Mouse (Mus musculus): ENCODE results near the gene Zbed3.
A peak's percentile ranks its signal among the peaks of the same experiment; 100 is the strongest.

Gene Zbed3

DNA sequence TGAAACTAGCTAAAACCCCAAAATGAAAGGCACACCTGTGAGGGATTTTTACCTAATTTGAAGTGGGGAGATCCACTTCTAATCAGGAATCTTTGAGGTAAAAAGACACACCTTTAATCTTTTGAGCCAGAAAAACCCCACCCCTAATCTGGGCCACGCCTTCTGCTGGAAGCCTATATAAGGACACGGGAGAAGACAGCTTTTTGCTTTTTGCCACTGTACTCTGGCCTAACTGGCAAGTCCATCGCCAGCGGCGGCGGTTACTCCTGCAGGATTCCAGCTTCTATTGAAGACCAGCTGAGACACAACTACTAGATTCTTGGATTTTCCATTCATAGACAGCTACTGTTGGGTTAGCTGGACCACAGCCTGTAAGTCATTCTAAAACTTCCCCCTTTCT, at the start of gene Zbed3:
TSS of gene Zbed3 (plus strand) at position 213 of the 400 bp plus-strand sequence.
- no peak for DNase-seq

- DNase-seq, result no peak
Observed at GRCm38 (mm10) chr13:95278426-95279025, 44.9 kb upstream of the Zbed3 start.

- DNase-seq, result no peak
Observed at GRCm38 (mm10) chr13:95281740-95282673, 41.4 kb upstream of the Zbed3 start.

DNA sequence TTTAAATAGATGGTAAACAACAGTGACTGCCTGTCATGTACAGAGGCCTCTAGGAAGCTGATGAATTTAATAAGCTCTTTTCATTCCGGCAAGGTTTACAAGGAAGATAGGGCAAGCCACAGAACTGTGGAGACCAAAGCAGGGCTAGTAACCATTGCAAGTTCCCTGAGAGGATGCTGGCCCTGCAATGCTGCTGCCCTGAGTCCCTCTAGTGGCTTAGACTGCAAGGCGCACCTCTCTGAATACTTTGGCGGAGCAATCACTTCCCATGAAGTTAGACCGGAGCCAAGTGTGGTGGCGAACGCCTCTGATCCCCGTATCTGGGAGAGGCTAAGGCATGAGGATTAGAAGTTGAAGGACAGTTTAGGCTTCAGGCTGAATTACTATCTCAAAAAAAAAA, 36.4 kb upstream of the Zbed3 start:
- peak; percentile 37 to 55 for DNase-seq

DNA sequence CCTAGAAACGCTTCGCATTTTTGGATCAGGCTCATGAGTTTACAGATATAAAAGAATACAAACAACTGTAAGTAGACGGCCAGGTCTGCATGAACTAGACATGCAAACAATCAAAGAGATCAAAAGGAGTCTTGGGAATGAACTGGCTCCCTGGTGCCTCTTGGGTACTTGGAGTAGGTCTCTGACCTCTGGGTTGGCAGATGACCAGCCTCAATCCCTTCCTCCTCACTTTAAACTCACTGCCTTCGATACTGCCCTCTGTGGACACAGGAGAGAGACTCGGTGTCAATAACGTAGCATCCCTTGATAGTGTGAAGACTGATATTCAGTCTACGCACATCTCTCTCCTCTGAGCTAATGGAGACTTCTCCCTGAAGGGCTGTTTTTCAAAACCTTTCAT, 35.4 kb upstream of the Zbed3 start:
- DNase-seq, result no peak

DNA sequence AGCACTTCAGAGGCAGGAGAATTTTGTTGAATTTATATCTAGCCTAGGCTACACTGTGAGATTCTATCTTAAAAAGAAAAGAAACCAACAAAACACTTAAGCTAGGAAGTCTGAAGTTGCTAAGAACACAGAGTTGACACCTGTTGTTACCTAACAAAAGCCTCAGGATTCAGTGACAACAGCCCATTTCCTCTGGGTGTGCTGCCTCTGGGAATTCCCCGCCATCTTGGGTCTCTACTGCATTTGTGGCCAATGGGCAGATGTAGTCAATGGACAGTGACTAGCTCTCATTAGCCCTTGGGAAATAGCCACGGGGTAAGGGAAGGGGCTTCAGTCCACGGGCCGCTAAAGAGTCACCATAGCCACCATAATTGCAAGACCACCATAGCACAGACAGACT, 31.4 kb upstream of the Zbed3 start:
- DNase-seq, result no peak

DNA sequence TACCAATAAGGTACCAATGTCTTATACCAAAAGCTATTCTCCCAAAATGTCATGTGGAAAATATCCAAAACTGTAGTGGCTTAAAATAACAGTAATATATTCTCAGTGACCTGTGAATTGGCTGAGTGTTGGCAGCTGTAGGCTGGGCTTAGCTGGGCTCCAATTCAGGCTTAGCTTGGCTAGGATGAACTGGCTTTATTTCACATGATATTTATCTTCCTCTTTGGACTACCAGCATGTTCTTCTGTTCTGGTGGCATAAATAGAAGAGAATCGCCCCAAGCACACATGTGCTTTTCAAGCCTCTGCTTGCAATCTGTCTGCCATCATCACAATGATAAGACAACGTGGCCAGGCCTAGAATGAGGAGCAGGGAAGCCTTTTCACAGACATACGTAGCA, 23.5 kb upstream of the Zbed3 start:
- no peak for DNase-seq

GRCm38 (mm10) chr13:95306596-95306995, 16.8 kb upstream of the Zbed3 start:
- DNase-seq, result no peak

DNA sequence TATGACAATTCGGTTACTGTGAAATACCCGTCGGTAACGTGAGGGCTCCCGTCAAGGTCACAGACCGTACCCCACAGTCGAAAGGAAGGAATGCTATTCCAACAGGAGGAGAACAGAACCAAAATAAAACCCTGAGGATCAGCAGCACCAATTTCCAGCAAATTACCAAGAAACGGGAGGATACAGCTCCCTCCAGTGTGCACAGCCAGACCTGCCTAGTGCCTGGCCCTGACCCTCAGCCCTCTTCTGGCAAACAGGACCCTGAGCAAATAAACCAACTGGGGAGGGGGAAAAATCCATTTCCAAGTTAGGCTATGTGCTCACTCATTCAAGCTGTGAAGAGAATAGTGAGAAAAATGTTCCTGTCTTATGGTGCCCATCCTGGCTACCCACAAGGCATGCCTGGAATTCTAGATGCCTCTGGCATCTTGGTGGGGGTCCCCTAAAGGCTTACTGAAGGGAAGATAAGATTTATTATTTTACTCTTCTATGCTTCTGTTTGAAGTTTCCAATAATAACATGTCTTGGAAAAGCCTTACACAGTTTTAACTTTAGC, 16.2 kb upstream of the Zbed3 start:
- DNase-seq, result no peak

DNA sequence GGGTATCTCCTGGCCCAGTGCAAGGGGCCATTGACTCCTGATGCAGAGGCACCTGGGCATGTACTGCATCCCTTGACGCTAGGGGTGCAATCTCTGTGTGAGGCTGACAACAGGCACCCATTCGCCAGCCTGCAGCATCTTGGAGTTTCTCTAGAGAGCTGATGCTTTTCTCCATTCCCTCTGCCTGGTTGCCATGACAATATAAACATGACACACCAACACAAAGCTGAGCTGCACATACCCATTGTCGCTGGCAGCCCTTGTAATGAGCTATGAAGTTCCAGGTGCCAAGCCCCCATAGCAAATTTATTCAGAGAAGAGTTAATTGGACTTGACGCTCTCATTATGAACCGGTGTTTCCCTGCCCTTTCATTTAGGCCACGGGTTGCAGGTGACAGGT, 11.4 kb upstream of the Zbed3 start:
- DNase-seq, result no peak

GRCm38 (mm10) chr13:95319153-95319552, 4.3 kb upstream of the Zbed3 start:
- DNase-seq, result no peak

DNA sequence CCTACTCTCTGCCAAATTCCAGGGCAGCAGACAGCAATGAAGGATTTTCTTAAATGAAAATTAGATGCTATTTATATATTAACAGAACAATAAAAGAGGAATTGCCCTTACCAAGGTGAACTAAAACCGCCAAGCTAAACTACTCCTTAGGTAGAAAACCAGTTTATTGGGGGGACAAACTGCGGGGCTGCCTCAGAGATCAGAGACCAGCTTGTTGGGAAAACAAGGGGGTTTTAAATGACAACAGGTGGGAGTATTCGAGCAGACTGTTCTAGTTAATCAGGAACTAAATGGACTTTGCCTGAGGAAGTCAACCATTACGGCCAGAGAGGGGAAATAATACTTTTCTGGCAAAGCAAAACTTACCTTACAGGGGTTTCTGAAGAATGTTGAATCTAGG, 3.0 kb upstream of the Zbed3 start:
- DNase-seq, result no peak

- DNase-seq, result peak; percentile 78 to 80
Observed at GRCm38 (mm10) chr13:95323950-95324625, 676 bp downstream of the Zbed3 start.

GRCm38 (mm10) chr13:95324626-95325079, 1.2 kb downstream of the Zbed3 start:
- DNase-seq, result peak in 1 of 2 experiments; percentile 34

GRCm38 (mm10) chr13:95325080-95325906, 1.9 kb downstream of the Zbed3 start:
- DNase-seq, result peak; percentile 65 to 77

- no peak for DNase-seq
Observed at GRCm38 (mm10) chr13:95325907-95326550, 2.6 kb downstream of the Zbed3 start.

GRCm38 (mm10) chr13:95326611-95327344, 3.4 kb downstream of the Zbed3 start:
- DNase-seq, result no peak

DNA sequence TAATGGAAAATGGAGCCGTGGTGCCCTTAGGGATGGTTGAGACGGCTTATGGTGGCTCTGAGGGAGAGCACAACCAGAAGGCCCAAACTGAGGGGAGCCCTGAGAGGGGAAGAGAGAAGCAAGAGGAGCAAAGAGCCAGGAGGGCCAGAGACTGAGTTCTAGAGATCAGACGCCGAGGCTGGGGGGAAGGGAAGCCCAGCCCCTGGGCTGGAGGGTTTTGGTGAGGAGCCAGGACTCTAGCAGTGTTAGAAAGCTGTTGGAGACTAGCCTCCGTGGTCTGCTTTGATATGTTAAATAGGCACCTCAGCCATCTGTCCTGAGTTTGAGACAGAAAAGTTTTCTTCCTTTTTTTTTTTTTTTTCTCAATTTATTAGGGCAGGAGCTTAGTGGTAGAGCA, 3.9 kb downstream of the Zbed3 start:
- peak; percentile 49 to 54 for DNase-seq

- peak; percentile 32 to 33 for DNase-seq
Observed at GRCm38 (mm10) chr13:95328767-95329166, 5.4 kb downstream of the Zbed3 start.

DNA sequence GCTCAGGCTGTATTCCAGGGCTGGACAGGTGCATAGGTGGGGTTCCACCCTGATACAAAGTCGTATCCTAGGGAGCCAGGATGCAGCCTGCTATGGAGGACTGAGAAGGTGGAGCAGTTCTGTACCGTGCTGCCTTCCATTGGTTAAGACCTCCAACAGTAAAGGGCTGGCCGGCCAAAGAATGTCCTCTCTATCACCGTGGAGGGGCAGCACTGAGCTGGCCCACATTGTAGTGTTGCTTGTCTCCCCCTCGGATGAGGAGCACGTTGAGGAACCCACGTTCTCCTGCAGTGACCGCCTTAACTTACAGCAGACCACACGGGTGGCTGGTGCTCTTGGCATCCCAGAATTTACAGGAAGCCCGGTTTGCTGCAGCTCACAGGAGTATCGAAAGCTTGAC, 7.1 kb downstream of the Zbed3 start:
- DNase-seq, result no peak

Data from cerebellum, adult 18-20 months (tissue).